Mouse (Mus musculus): ENCODE data around the gene Cpm. TPM values are rescaled to one million over a fixed set of nuclear protein-coding genes. Genes with fewer than 3 reads are reported as not detected.
"Not testable (repeated sequence)": the region's sequence is repeated elsewhere in the genome, so short reads cannot be mapped to it uniquely, and the experiment has no call there.

Cpm gene
- polyA plus RNA-seq, 1 experiment from 2014 or later, result 6.3 TPM

GRCm38 (mm10) chr10:117711408-117711807, 82.1 kb downstream of the Cpm start:
- ATAC-seq (ENCODE audit: low FRiP score), result no peak
- 0 out of 2 replicates have a peak, but pooled peaks cover 6% of the 10 kb centered on the region for H3K4me1 ChIP-seq (replicated peaks; ENCODE audit: control insufficient read depth, insufficient read depth, low read length)
- no peaks in the 10 kb centered on the region for H3K9me3 ChIP-seq (ENCODE audit: control insufficient read depth, low read length)
- no peak overlapping the region for H3K27ac ChIP-seq (ENCODE audit: low read depth, low read length)
- no peaks in the 10 kb centered on the region for H3K36me3 ChIP-seq (ENCODE audit: control insufficient read depth, insufficient read depth, low read length)
- 70% methylated on average over 5 of the region's 5 CpGs for WGBS
- DNase-seq (ENCODE audit: low spot score), result no peak
- H3K27me3 ChIP-seq (ENCODE audit: control insufficient read depth, insufficient read depth, low read length), result no peaks in the 10 kb centered on the region
- H3K4me2 ChIP-seq (replicated peaks; ENCODE audit: low read depth, low read length), result peak overlapping the region; percentile 55
- peak overlapping the region; percentile 89; the same call in 1 of the 2 replicates for H3K4me3 ChIP-seq (ENCODE audit: low read depth, low read length)
- peak overlapping the region; percentile 99 for H3K9ac ChIP-seq (ENCODE audit: low read depth, low read length)

- no peak overlapping the region for H3K4me3 ChIP-seq (ENCODE audit: low read depth, low read length)
- DNase-seq (ENCODE audit: low spot score), result no peak
- H3K4me1 ChIP-seq (replicated peaks; ENCODE audit: control insufficient read depth, insufficient read depth, low read length), result 0 out of 2 replicates have a peak, but pooled peaks cover 3% of the 10 kb centered on the region
- no peaks in the 10 kb centered on the region for H3K27me3 ChIP-seq (ENCODE audit: control insufficient read depth, insufficient read depth, low read length)
- H3K4me2 ChIP-seq (replicated peaks; ENCODE audit: low read depth, low read length), result no peak overlapping the region
- 87% methylated on average over 9 of the region's 9 CpGs for WGBS
- H3K36me3 ChIP-seq (ENCODE audit: control insufficient read depth, insufficient read depth, low read length), result no peaks in the 10 kb centered on the region
- no peak overlapping the region for H3K27ac ChIP-seq (ENCODE audit: low read depth, low read length)
- ATAC-seq (ENCODE audit: low FRiP score), result no peak
- no peak overlapping the region for H3K9ac ChIP-seq (ENCODE audit: low read depth, low read length)
- no peaks in the 10 kb centered on the region for H3K9me3 ChIP-seq (ENCODE audit: control insufficient read depth, low read length)
Measured at GRCm38 (mm10) chr10:117712191-117712754, 83.0 kb downstream of the Cpm start.

- no peaks in the 10 kb centered on the region for H3K27me3 ChIP-seq (ENCODE audit: control insufficient read depth, insufficient read depth, low read length)
- H3K27ac ChIP-seq (ENCODE audit: low read depth, low read length), result no peak overlapping the region
- H3K9ac ChIP-seq (ENCODE audit: low read depth, low read length), result no peak overlapping the region
- 91% methylated on average over 9 of the region's 9 CpGs for WGBS
- H3K4me3 ChIP-seq (ENCODE audit: low read depth, low read length), result no peak overlapping the region
- no peaks in the 10 kb centered on the region for H3K9me3 ChIP-seq (ENCODE audit: control insufficient read depth, low read length)
- H3K4me2 ChIP-seq (replicated peaks; ENCODE audit: low read depth, low read length), result no peak overlapping the region
- 0 out of 2 replicates have a peak, but pooled peaks cover 3% of the 10 kb centered on the region for H3K4me1 ChIP-seq (replicated peaks; ENCODE audit: control insufficient read depth, insufficient read depth, low read length)
- no peak for ATAC-seq (ENCODE audit: low FRiP score)
- H3K36me3 ChIP-seq (ENCODE audit: control insufficient read depth, insufficient read depth, low read length), result no peaks in the 10 kb centered on the region
- no peak for DNase-seq (ENCODE audit: low spot score)
Measured at GRCm38 (mm10) chr10:117712871-117713270, 83.6 kb downstream of the Cpm start.

- Histone ChIP-seq H3K9me3 (ENCODE audit: control insufficient read depth, low read length) (no peaks in the 10 kb centered on the region), H3K9ac (ENCODE audit: low read depth, low read length) (no peak overlapping the region), H3K27ac (ENCODE audit: low read depth, low read length) (no peak overlapping the region), H3K4me3 (ENCODE audit: low read depth, low read length) (no peak overlapping the region), H3K27me3 (ENCODE audit: control insufficient read depth, insufficient read depth, low read length) (no peaks in the 10 kb centered on the region), H3K4me1 (replicated peaks; ENCODE audit: control insufficient read depth, insufficient read depth, low read length) (0 out of 2 replicates have a peak, but pooled peaks cover 3% of the 10 kb centered on the region), H3K4me2 (replicated peaks; ENCODE audit: low read depth, low read length) (no peak overlapping the region), H3K36me3 (ENCODE audit: control insufficient read depth, insufficient read depth, low read length) (no peaks in the 10 kb centered on the region)
- WGBS, result 92% methylated on average over 8 of the region's 8 CpGs
- DNase-seq (ENCODE audit: low spot score) (no peak), ATAC-seq (ENCODE audit: low FRiP score) (no peak)
Measured at GRCm38 (mm10) chr10:117713466-117713865, 84.2 kb downstream of the Cpm start.

GRCm38 (mm10) chr10:117714048-117714545, 84.8 kb downstream of the Cpm start:
- H3K4me1 ChIP-seq (replicated peaks; ENCODE audit: control insufficient read depth, insufficient read depth, low read length), result 0 out of 2 replicates have a peak, but pooled peaks cover 3% of the 10 kb centered on the region
- no peaks in the 10 kb centered on the region for H3K36me3 ChIP-seq (ENCODE audit: control insufficient read depth, insufficient read depth, low read length)
- no peak overlapping the region for H3K9ac ChIP-seq (ENCODE audit: low read depth, low read length)
- H3K4me3 ChIP-seq (ENCODE audit: low read depth, low read length), result no peak overlapping the region
- no peak overlapping the region for H3K27ac ChIP-seq (ENCODE audit: low read depth, low read length)
- H3K9me3 ChIP-seq (ENCODE audit: control insufficient read depth, low read length), result no peaks in the 10 kb centered on the region
- 88% methylated on average over 3 of the region's 3 CpGs for WGBS
- ATAC-seq (ENCODE audit: low FRiP score) (no peak), DNase-seq (ENCODE audit: low spot score) (no peak)
- no peak overlapping the region for H3K4me2 ChIP-seq (replicated peaks; ENCODE audit: low read depth, low read length)
- H3K27me3 ChIP-seq (ENCODE audit: control insufficient read depth, insufficient read depth, low read length), result no peaks in the 10 kb centered on the region

- H3K4me1 ChIP-seq (replicated peaks; ENCODE audit: control insufficient read depth, insufficient read depth, low read length), result no peaks in the 10 kb centered on the region
- no peak overlapping the region for H3K4me2 ChIP-seq (replicated peaks; ENCODE audit: low read depth, low read length)
- no peaks in the 10 kb centered on the region for H3K36me3 ChIP-seq (ENCODE audit: control insufficient read depth, insufficient read depth, low read length)
- 82% methylated on average over 4 of the region's 4 CpGs for WGBS
- no peaks in the 10 kb centered on the region for H3K9me3 ChIP-seq (ENCODE audit: control insufficient read depth, low read length)
- no peak for DNase-seq (ENCODE audit: low spot score)
- no peak overlapping the region for H3K27ac ChIP-seq (ENCODE audit: low read depth, low read length)
- H3K4me3 ChIP-seq (ENCODE audit: low read depth, low read length), result no peak overlapping the region
- no peaks in the 10 kb centered on the region for H3K27me3 ChIP-seq (ENCODE audit: control insufficient read depth, insufficient read depth, low read length)
- ATAC-seq (ENCODE audit: low FRiP score), result no peak
- no peak overlapping the region for H3K9ac ChIP-seq (ENCODE audit: low read depth, low read length)
Measured at GRCm38 (mm10) chr10:117714928-117715500, 85.7 kb downstream of the Cpm start.

GRCm38 (mm10) chr10:117715654-117716053, 86.4 kb downstream of the Cpm start:
- WGBS, result 93% methylated on average over 1 of the region's 1 CpGs
- H3K27ac ChIP-seq (ENCODE audit: low read depth, low read length); H3K4me1 ChIP-seq (replicated peaks; ENCODE audit: control insufficient read depth, insufficient read depth, low read length); H3K9ac ChIP-seq (ENCODE audit: low read depth, low read length); H3K9me3 ChIP-seq (ENCODE audit: control insufficient read depth, low read length); H3K36me3 ChIP-seq (ENCODE audit: control insufficient read depth, insufficient read depth, low read length); H3K27me3 ChIP-seq (ENCODE audit: control insufficient read depth, insufficient read depth, low read length); H3K4me3 ChIP-seq (ENCODE audit: low read depth, low read length); ATAC-seq (ENCODE audit: low FRiP score); H3K4me2 ChIP-seq (replicated peaks; ENCODE audit: low read depth, low read length); DNase-seq (ENCODE audit: low spot score): not testable (repeated sequence)

- no peaks in the 10 kb centered on the region for H3K36me3 ChIP-seq (ENCODE audit: control insufficient read depth, insufficient read depth, low read length)
- H3K9me3 ChIP-seq (ENCODE audit: control insufficient read depth, low read length), result no peaks in the 10 kb centered on the region
- ATAC-seq (ENCODE audit: low FRiP score), result no peak
- no peak overlapping the region for H3K27ac ChIP-seq (ENCODE audit: low read depth, low read length)
- no peaks in the 10 kb centered on the region for H3K4me1 ChIP-seq (replicated peaks; ENCODE audit: control insufficient read depth, insufficient read depth, low read length)
- 90% methylated on average over 3 of the region's 3 CpGs for WGBS
- H3K4me3 ChIP-seq (ENCODE audit: low read depth, low read length), result no peak overlapping the region
- no peak overlapping the region for H3K9ac ChIP-seq (ENCODE audit: low read depth, low read length)
- no peak for DNase-seq (ENCODE audit: low spot score)
- H3K4me2 ChIP-seq (replicated peaks; ENCODE audit: low read depth, low read length), result no peak overlapping the region
- H3K27me3 ChIP-seq (ENCODE audit: control insufficient read depth, insufficient read depth, low read length), result no peaks in the 10 kb centered on the region
Measured at GRCm38 (mm10) chr10:117716686-117717085, 87.4 kb downstream of the Cpm start.

- no peaks in the 10 kb centered on the region for H3K27me3 ChIP-seq (ENCODE audit: control insufficient read depth, insufficient read depth, low read length)
- DNase-seq (ENCODE audit: low spot score), result peak; percentile 28
- ATAC-seq (ENCODE audit: low FRiP score), result no peak
- no peaks in the 10 kb centered on the region for H3K9me3 ChIP-seq (ENCODE audit: control insufficient read depth, low read length)
- H3K4me3 ChIP-seq (ENCODE audit: low read depth, low read length), result no peak overlapping the region
- H3K9ac ChIP-seq (ENCODE audit: low read depth, low read length), result no peak overlapping the region
- H3K36me3 ChIP-seq (ENCODE audit: control insufficient read depth, insufficient read depth, low read length), result no peaks in the 10 kb centered on the region
- 19% methylated on average over 4 of the region's 4 CpGs for WGBS
- no peaks in the 10 kb centered on the region for H3K4me1 ChIP-seq (replicated peaks; ENCODE audit: control insufficient read depth, insufficient read depth, low read length)
- H3K4me2 ChIP-seq (replicated peaks; ENCODE audit: low read depth, low read length), result no peak overlapping the region
- H3K27ac ChIP-seq (ENCODE audit: low read depth, low read length), result no peak overlapping the region
Measured at GRCm38 (mm10) chr10:117717583-117717982, 88.3 kb downstream of the Cpm start.

Data from hindbrain, embryonic 11.5 days (tissue).